Mouse (Mus musculus): ENCODE data around the gene Dbp.

The Dbp gene

DNA sequence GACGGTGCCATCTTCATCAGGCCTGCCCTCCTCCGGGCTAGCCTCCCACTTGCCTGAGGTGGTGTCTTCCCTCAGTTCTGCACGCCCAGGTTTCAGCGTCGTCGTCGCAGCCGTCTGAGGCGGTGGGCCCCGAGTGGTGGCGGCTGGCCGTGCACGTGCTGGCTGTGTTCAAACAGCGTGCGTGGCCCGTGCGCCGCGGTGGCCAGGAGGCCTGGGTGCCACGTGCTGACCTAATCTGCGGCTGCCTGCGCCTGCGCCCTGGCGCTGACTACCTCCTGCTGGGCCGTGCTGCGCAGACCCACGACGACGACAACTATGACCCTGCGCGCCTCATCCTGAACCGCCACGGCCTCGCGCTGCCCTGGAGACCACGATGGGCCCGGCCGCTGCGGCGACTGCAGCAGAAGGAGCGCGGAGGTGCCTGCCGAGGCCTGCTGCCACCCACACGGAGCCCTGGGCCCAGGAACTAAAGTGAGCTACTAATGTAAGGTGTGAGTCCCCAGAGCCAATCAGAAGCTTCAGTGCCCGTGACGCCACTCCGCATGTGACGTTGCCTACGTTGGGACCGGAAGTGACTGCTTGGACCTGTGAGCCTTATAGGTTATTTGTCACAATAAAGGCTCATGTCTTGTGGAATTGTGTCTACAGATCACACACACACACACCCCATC lies 10.8 kb upstream of the Dbp start, which contains the start of gene Sec1:
Sec1 (minus strand) TSS at position 482 of the 671 bp plus-strand sequence.
- peak in 1 of 2 experiments; percentile 18 for DNase-seq (ENCODE audit: inconsistent age in 2 of 2, low spot score in 1 of 2)

DNA sequence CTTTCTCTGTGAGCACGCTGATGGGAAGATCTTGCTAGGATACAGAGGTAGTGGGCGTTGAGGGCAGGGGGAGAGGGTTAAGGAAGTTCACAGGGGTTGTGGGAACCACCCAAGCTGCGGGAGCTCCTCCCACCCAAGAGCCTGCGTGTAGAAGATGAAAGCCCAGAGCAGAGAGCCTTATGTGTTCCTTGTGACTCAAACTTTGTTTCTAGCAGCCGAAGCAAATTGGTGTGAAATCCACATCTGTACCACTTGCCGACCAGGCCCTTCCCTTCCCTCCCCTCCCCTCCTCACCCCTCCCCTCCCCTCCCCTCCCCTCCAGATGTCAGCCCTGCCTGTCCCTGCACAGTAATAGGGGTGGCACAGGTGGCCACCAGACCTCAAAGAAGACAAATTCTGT lies 9.8 kb upstream of the Dbp start:
- no peak for DNase-seq (ENCODE audit: inconsistent age in 2 of 2, low spot score in 1 of 2)

DNA sequence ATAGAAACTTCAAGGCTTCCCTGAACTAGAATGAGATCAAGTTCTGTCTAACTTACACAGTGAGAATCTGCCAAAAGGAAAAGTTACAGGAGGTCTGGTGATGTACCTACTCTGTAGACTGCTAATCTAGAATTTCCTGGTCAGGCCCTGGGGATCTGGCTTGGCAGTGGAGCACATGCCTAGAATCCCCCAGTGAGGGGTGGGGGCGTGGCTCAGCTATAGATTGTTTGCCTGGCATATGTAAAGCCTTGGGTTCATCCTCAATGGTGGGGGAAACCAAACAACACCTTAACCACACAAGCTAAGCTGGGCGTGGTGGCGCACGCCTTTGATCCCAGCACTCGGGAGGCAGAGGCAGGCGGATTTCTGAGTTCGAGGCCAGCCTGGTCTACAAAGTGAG lies 7.0 kb upstream of the Dbp start:
- peak in 1 of 2 experiments; percentile 18 for DNase-seq (ENCODE audit: inconsistent age in 2 of 2, low spot score in 1 of 2)

DNA sequence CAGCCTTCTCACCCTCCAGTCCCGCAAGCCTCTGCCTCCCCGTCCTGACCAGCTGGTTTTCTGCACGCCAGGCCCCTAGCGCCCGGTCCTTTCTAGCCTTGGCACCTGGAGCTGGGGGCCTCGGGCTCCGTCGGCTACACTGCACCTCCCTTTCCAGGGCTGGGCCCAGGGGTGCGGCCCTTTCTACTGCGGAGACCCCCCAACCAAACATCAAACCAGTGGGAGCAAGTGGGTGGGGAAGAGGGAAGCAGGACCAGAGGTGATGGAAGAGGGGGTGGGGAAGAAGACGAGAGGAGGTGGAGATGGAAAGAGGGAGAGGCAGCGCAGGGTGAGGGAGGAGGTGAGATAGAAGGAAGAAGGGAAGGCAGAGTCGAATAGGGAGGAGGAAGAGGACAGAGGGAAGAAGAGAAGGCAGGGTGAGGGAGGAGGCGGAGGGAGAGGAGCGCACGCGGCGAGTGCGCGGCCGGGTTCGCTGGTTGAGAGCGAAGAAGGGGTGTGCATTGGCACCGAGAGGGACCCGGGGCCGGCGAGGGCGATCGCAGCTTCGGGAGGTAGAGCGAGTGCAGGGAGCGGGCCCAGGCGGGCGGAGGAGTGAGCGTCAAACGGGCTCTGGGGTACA lies 5.3 kb upstream of the Dbp start, which contains the start of gene Car11:
Car11 (plus strand) TSS at position 321 of the 619 bp plus-strand sequence.
- DNase-seq (ENCODE audit: inconsistent age in 2 of 2, low spot score in 1 of 2): peak; percentile 53 to 72

DNA sequence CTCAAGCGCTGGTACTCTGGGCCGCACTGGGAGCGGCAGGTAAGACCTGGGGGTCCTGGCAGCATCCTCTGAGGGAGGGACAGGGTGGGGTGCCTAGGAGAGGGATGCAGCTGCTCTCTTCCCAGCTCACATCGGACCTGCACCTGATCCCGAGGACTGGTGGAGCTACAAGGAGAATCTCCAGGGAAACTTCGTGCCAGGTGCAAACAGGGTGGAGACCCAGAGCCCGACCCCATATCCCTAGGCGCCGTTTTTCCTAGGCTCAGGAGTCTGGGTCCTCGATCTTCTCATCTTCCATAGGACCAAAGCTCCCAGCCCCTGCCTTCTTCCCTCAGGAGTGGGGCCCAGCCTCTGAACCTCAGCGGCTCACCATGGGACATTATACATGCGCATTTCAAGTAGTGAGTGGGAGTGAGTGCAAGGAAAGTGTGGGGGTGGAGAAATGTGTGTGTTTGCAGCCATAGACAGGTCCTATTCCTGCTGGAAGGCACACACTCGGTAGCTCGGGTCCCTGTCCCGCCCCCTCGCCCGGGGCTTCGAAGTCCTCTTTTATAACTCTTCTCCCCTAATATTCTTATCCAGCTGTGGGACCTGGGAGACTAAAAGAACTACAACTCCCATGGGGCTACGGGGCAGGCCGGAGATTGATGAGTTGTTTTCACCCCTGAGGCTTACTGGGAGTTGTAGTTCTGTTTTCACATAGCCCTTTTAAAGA lies 4.4 kb upstream of the Dbp start:
- peak; percentile 84 to 95 for DNase-seq (ENCODE audit: inconsistent age in 2 of 2, low spot score in 1 of 2)

DNA sequence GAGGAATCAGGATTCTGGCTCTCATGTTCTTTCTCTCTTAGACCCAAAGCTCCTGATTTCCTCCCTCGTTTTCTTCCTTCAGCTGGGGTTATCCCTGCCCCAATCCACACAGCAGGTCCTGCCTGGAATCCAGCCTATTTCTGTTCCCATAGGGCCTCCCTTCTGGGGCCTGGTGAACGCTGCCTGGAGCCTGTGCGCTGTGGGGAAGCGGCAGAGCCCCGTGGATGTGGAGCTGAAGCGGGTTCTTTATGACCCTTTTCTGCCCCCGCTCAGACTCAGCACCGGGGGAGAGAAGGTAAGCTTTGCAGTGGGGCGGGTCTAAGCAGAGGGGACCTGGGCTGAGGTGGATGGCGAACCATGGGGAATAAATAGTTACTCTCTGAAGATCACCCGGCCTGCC lies 3.8 kb upstream of the Dbp start:
- no peak for DNase-seq (ENCODE audit: inconsistent age in 2 of 2, low spot score in 1 of 2)

DNA sequence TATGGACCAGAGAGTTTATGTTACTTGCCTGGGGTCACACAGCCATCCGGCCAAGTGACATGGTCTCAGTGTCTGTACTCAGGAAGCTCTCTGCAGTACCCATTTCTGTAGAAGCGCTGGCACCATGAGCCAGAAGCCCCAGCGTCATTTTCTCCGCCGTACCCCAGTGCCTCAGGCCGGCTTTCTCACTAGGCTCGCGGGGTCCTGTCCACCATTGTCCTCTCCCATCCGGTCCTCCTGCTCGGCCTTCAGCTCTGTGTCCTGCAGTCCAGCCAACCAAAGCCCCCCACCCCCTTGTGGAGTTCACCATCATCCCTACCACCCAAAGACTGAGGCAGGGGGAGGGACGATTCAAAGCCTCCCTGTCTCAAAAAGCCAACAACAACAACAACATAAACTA lies 3.3 kb upstream of the Dbp start:
- peak; percentile 45 to 62 for DNase-seq (ENCODE audit: inconsistent age in 2 of 2, low spot score in 1 of 2)

DNA sequence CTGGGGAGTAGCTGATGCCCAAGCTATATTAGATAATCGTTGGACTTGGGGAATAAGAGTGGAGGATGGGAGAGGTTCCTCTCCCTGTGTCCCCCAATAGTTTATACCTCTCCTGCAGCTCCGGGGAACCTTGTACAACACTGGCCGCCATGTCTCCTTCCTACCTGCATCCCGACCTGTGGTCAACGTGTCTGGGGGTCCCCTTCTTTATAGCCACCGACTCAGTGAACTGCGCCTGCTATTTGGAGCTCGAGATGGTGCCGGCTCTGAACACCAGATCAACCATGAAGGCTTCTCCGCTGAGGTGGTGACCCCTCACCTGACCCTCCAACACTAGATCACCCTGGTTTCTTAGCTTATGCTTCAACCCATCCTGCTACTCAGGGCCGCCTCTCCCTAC lies 2.6 kb upstream of the Dbp start:
- DNase-seq (ENCODE audit: inconsistent age in 2 of 2, low spot score in 1 of 2): peak in 1 of 2 experiments; percentile 55

DNA sequence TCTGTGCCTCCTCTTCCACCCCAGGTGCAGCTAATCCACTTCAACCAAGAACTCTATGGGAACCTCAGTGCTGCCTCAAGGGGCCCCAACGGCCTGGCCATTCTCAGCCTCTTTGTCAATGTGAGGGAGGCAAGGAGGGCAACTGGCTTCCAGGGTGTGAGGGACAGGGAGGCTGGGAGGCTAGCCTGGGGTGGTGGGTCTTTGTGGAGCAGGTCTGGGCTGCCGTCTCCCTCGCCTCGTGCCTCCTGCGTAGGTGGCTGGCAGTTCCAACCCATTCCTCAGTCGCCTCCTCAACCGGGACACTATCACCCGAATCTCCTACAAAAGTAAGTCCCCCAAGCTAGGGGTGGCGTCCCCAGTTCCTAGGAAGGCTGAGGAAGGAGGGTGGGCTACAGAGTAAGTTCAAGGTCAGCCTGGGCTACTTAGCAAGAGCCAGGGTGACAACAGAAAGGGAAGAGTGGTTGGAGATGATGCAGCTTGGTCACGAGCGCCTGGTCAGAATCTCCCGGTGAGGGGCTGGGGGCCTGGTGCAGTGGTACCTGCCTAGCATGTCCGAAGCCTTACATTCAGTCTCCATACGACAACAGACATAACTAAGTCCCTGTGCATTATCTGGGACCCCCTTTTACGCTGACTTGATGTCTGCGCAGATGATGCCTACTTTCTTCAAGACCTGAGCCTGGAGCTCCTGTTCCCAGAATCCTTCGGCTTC lies 1.9 kb upstream of the Dbp start:
- peak; percentile 43 to 64 for DNase-seq (ENCODE audit: inconsistent age in 2 of 2, low spot score in 1 of 2)

DNA sequence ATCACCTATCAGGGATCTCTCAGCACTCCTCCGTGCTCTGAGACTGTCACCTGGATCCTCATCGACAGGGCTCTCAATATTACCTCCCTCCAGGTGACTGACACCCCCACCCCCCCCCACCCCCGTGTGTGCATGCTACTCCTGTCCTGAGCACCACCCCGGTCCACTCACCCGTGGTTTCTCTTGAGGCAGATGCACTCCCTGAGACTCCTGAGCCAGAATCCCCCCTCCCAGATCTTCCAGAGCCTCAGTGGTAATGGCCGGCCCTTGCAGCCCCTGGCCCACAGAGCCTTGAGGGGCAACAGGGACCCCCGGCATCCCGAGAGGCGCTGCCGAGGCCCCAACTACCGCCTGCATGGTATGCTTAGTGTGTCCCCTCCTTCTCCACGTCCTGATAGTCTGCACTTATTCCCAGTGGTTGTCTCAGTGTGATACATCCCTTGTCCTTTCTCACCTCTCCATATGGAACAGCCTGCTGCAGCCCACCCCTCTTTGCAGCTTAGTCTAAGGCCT lies 1.3 kb upstream of the Dbp start:
- DNase-seq (ENCODE audit: inconsistent age in 2 of 2, low spot score in 1 of 2): peak in 1 of 2 experiments; percentile 72

DNA sequence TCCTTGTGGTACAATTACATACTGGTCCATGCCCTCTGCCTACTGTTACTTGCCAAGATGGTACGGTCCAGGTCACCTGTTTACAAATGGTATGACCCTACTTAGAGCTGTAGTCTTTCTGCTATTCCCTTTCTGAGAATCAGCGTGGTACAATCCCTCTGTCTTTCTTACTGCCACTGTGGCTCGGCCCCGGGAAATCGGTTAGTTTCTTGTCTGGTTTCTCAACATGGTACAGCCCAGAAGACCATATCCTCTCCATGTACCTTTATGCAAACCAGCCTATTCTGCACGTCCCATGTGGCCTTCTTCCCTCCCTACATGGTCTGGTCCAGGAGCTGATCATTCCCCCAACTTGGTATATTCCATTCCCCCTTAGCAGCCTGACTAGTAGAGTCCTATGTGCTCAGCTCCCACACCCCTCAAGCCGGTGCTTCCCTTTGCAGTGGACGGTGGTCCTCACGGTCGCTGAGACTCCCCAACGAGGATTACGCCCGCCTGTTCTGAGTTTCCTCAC lies 785 bp upstream of the Dbp start:
- peak; percentile 83 to 96 for DNase-seq (ENCODE audit: inconsistent age in 2 of 2, low spot score in 1 of 2)

DNA sequence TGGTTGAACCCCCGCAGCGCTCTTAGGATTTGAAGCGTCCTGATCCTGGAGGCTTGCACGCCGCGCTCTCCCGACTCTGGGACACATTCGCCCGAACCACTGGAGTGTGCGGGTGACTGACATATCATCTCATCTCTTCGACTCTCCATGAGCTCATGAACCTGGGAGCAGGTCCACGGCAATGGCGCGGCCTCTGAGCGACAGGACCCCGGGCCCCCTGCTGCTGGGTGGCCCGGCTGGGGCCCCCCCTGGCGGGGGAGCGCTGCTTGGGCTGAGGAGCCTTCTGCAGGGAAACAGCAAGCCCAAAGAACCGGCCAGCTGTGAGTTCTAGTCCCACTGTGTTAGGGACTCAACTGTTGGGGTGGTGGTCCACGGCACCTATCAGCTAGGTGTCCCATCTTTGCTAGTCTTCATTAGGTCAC lies 566 bp downstream of the Dbp start:
- DNase-seq (ENCODE audit: inconsistent age in 2 of 2, low spot score in 1 of 2): no peak

DNA sequence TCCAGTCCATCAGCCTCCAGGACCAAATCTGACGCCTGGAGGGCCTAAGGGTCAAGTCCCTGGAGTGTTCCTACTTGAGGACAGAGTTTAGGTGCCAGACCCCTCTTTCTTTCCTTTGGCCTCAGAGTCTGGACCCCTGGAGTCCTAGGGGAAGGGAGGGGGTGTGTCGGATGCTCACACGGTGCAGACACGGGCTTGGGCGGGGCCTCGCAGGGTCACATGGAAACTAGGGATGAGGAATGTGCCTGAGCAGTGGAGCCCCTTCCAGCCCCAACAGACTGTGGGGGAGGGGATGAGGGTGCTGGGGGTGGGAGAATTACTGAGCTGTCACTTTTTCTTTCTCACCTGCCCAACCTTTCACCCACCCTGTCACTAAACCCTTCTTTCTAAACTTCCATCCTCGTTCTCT lies 989 bp downstream of the Dbp start:
- peak; percentile 95 to 98 for DNase-seq (ENCODE audit: inconsistent age in 2 of 2, low spot score in 1 of 2)

DNA sequence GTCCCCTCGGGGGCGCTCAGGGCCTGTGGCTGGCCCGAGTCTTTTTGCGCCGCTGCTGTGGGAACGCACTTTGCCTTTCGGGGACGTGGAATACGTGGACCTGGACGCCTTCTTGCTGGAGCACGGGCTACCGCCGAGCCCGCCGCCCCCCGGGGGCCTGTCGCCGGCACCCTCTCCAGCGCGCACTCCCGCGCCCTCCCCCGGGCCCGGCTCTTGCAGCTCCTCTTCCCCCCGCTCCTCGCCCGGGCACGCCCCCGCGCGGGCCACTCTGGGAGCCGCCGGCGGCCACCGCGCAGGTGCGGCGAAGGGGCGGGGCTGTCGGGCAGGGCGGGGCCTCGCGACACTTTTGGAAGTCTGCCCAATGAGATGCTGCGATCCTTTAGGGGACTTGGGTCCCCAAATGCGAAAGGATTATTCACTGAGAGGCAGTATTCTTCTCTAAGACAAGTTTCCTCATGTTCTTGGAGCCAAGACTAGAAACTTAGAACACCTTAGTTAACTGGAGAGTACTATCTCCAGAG lies 1.9 kb downstream of the Dbp start:
- peak; percentile 94 to 97 for DNase-seq (ENCODE audit: inconsistent age in 2 of 2, low spot score in 1 of 2)

DNA sequence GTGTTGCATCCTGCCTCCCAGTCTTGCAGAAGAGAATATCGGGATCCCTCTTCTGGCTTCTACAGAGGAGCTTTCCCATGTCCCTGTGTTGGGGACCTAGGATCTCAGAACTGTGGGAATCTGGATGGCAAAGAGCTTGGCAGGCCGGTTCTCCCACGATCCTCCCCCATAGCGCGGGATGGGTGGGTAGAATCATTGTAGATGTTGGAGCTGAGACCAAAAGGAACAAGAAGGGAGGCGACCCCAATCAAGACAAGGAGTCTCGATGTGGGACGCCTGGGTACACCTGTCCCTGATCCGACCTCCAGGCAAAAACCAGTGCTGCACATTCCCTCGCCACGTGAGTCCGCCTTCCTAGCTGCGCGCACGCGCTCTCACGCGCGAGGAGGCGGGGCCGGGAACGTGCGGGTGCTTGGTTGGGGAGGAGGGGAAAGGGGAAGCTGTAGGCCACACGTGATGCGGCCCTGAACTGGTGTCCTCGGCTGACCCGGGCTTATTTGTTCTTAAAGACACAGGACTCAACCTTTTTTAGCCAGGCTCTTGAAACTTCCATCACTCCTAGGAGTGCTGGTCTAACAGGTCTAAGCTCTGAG lies 2.6 kb downstream of the Dbp start:
- peak; percentile 99 to 100 for DNase-seq (ENCODE audit: inconsistent age in 2 of 2, low spot score in 1 of 2)

DNA sequence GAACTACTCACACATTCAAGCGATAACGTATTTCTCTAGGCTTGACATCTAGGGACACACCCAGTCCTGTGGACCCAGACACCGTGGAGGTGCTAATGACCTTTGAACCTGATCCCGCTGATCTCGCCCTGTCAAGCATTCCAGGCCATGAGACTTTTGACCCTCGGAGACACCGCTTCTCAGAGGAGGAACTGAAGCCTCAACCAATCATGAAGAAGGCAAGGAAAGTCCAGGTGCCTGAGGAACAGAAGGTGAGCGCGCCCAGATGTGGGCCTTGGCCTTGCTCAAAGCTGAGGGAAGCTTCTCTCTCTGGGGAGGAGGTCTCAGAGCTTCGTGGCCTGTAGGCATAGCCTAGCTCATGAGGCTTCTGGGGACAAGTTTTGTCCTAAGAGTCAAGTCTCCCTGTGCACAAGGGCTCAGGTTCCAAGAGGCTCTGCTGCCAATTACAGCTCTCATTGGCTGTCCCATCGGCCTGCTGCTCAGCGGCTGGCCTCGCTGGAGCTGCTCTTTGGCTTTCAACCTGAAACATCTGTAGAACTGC lies 3.4 kb downstream of the Dbp start:
- peak in 1 of 2 experiments; percentile 83 for DNase-seq (ENCODE audit: inconsistent age in 2 of 2, low spot score in 1 of 2)

DNA sequence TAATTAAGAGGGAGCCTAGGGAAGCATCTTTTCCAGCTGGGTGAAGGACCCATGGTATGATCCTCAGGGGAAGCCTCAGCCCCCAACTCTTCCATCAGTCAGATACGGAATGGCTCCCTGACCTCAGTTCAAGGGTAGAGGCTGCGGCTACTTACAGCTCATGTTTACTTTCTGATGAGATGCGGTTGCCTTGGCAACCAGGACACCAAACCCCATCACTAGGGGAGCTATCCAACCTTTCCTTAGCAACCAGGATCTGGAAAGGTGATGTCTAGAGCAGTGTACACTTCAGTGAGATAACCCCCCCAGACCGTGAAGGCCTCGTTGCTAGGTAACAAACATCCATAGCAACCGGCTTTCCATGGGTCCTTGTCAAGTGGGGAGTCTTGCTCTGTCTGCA lies 4.1 kb downstream of the Dbp start:
- peak; percentile 47 to 77 for DNase-seq (ENCODE audit: inconsistent age in 2 of 2, low spot score in 1 of 2)

DNA sequence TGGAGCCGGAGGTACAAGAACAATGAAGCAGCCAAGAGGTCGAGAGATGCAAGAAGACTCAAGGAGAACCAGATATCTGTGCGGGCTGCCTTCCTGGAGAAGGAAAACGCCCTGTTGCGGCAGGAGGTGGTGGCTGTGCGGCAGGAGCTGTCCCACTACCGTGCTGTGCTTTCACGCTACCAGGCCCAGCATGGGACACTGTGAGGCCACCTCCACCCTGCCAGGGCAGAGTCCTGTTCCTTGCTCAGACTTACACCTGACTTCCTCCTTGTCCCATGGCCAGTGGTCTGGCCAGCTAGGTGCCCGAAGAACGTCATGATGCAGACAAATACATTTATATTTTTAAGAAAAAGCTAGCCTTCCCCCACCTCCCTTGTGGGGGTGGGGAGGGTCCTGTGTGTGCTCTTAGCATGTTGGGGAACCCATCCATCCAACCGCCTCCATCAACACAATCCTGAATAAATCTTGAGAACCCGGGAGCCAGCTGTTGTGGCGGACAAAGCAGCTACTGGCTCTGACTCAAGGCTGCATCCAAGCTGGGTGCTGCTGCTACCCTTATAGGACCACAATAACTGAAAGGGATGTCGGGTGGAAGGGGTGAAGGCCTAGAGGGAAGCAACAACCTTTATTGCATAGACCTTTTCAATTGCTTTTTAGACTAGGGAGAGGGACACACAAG lies 4.9 kb downstream of the Dbp start:
- peak; percentile 48 to 82 for DNase-seq (ENCODE audit: inconsistent age in 2 of 2, low spot score in 1 of 2)

DNA sequence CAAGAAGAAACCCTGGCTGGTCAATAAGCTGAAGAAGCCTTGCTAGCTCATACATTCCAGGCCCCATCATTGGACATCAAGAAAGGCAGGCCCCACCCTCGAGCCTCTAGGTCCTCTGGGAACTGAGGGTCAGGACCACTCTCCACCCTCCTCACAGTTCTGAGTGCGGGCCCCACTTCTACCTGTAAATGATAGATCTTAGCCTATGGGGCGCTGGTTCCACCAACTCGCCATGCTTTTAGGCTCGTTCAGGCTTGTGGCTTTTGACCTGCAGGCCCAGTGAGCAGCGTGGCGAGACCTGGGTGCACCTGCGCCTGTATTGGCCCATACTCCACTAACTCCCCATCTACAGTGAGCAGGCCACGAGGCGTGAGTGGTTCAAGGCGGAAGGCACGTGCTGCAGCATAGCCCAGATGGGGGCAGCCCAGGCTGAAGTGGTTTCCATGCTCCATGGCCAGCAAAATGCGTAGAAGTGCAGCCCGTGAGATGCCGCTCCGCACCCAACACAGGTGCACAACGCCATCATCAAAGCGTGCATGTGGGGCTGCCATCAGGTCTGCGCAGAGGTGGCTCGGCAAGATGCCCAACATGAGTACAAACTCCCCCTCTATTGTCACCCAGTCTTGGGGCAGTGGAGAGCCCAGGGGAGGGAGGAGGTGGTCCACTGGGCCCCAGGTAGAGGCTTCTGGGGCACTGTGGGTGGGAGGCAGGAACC lies 5.7 kb downstream of the Dbp start:
- DNase-seq (ENCODE audit: inconsistent age in 2 of 2, low spot score in 1 of 2): peak; percentile 67 to 82

Data from adrenal gland, adult (tissue).